In the genomic region with DNA sequence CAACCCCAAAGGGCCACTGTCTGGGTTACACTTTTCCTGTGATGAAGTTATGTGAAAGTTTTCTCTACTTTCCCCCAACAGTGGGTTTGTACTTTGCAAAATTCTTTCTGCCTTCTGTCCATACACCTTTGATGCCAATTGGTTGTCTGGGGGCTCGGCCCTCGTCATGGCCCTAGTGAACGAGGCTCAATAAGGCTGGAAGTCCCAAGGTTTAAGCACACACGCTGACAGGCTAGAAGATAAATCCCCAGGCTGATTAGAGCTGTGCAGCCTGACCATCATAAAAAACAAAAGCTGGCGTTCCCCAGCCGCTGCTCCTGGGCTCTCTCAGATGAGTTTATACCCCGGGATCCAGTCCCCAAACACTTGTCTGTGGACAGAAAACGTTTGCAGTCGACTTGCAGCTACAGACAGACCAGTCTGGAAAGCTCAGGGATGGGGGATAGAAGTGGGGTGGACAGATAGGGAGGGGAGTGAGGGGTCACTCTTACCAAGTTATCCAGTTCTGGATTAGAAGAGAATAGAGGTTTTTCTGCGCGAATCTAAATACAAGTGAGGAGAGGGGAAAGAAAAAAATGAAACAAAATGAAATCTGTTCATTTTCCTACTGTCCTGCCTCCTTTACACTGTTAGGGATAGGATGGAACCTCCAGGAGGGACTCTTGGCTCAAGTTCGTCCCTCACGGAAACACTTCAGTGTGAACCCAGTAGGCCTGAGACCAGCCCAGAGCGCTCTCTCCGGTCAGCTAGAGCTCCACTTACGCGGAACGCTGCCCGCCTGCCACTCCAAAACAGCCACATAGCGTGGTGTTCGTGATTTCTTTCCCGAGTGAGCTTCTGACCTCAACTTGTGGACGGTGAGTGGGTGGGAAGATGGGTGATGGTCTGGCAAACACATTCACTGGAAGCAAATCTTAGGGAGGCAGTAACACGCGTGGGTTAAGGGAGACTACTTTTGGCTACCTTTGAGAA, we compare ENCODE assay signal across 8 mouse cellular contexts. TPM values are rescaled to one million over a fixed set of nuclear protein-coding genes. Genes with fewer than 3 reads are reported as not detected.
DNase-seq lines count a peak whose midpoint lies in the region; ATAC-seq and TF ChIP-seq lines count a peak whose summit lies in the region.

No protein-coding gene starts in this region.

- H3K27ac ChIP-seq in forebrain, embryonic 13.5 days, result no peak overlapping the region
- H3K27ac ChIP-seq in intestine, embryonic 15.5 days, result peak overlapping the region; percentile 78
- peak overlapping the region; percentile 44; the same call in 1 of the 2 replicates for H3K27ac ChIP-seq in midbrain, embryonic 11.5 days (ENCODE audit: low read depth, low read length)

- peaks cover 45% of the 10 kb centered on the region for H3K36me3 ChIP-seq in C2C12 (ENCODE audit: control insufficient read depth, insufficient read depth)
- no peaks in the 10 kb centered on the region for H3K36me3 ChIP-seq in forebrain, embryonic 13.5 days (ENCODE audit: poor library complexity, severe bottlenecking)
- no peaks in the 10 kb centered on the region for H3K36me3 ChIP-seq in intestine, embryonic 15.5 days
- no peaks in the 10 kb centered on the region for H3K36me3 ChIP-seq in midbrain, embryonic 11.5 days (ENCODE audit: control insufficient read depth, insufficient read depth, low read length)

- peak overlapping the region; percentile 49 for H3K9ac ChIP-seq in forebrain, embryonic 13.5 days
- H3K9ac ChIP-seq in intestine, embryonic 15.5 days, result peak overlapping the region; percentile 74
- H3K9ac ChIP-seq in midbrain, embryonic 11.5 days (ENCODE audit: low read length), result peak overlapping the region; percentile 82

- no peak overlapping the region for H3K4me3 ChIP-seq in C2C12 (ENCODE audit: insufficient read depth, poor library complexity, severe bottlenecking)
- H3K4me3 ChIP-seq in forebrain, embryonic 13.5 days, result peak overlapping the region; percentile 61
- H3K4me3 ChIP-seq in intestine, embryonic 15.5 days (replicated peaks), result peak overlapping the region; percentile 70
- H3K4me3 ChIP-seq in midbrain, embryonic 11.5 days (ENCODE audit: low read depth, low read length), result peak overlapping the region; percentile 66

- H3K4me2 ChIP-seq in forebrain, embryonic 13.5 days, result peak overlapping the region; percentile 85
- H3K4me2 ChIP-seq in intestine, embryonic 15.5 days (replicated peaks), result peak overlapping the region; percentile 80
- peak overlapping the region; percentile 95 for H3K4me2 ChIP-seq in midbrain, embryonic 11.5 days

- no peaks in the 10 kb centered on the region for H3K27me3 ChIP-seq in C2C12 (ENCODE audit: control insufficient read depth, insufficient read depth, insufficient read length)
- H3K27me3 ChIP-seq in forebrain, embryonic 13.5 days, result peaks cover 69% of the 10 kb centered on the region
- H3K27me3 ChIP-seq in intestine, embryonic 15.5 days (replicated peaks), result no peaks in the 10 kb centered on the region
- peaks cover 15% of the 10 kb centered on the region for H3K27me3 ChIP-seq in midbrain, embryonic 11.5 days (ENCODE audit: control insufficient read depth, insufficient read depth, low read length)

- peaks cover 50% of the 10 kb centered on the region for H3K79me3 ChIP-seq in C2C12 (ENCODE audit: low read depth)

- peak overlapping the region; percentile 19 for H3ac ChIP-seq in C2C12 (ENCODE audit: control insufficient read depth, insufficient read length, low read depth)

- ATAC-seq in forebrain, embryonic 13.5 days, result no peak
- ATAC-seq in intestine, embryonic 15.5 days, result 0 out of 2 replicates have a peak, but pooled peaks have one; percentile 18
- ATAC-seq in midbrain, embryonic 11.5 days (ENCODE audit: low FRiP score), result no peak

- TF ChIP-seq CTCF in C2C12 (IDR thresholded peaks at IDR 0.05; ENCODE audit: control insufficient read depth, insufficient read depth, insufficient read length), result no peak

- peaks cover 73% of the 10 kb centered on the region for H3K4me1 ChIP-seq in forebrain, embryonic 13.5 days
- H3K4me1 ChIP-seq in intestine, embryonic 15.5 days (replicated peaks), result no peaks in the 10 kb centered on the region
- peaks cover 61% of the 10 kb centered on the region for H3K4me1 ChIP-seq in midbrain, embryonic 11.5 days (ENCODE audit: control insufficient read depth, insufficient read depth, low read length)

- 14% methylated on average over 25 of the region's 25 CpGs for WGBS in forebrain, embryonic 13.5 days
- 15% methylated on average over 25 of the region's 25 CpGs for WGBS in intestine, embryonic 15.5 days
- 5% methylated on average over 25 of the region's 25 CpGs for WGBS in midbrain, embryonic 11.5 days

- peak; percentile 75 for DNase-seq in adipocyte (ENCODE audit: low spot score)
- peak; percentile 96 for DNase-seq in midbrain, embryonic 11.5 days (ENCODE audit: low spot score, missing footprints)
- no peak for DNase-seq in natural killer cell, adult 2 months (ENCODE audit: low spot score in 2 of 2)
- no peak for DNase-seq in right cerebral cortex, postnatal 14 days
- DNase-seq in layer of hippocampus, adult 8-10 months (ENCODE audit: low spot score in 2 of 2), result no peak

- H3K9me3 ChIP-seq in forebrain, embryonic 13.5 days (replicated peaks), result no peaks in the 10 kb centered on the region
- H3K9me3 ChIP-seq in intestine, embryonic 15.5 days, result no peaks in the 10 kb centered on the region
- H3K9me3 ChIP-seq in midbrain, embryonic 11.5 days (ENCODE audit: control insufficient read depth, low read length), result no peaks in the 10 kb centered on the region

- H3K79me2 ChIP-seq in C2C12 (ENCODE audit: control insufficient read depth, insufficient read depth), result peaks cover 86% of the 10 kb centered on the region

TF ChIP-seq in C2C12, 6 proteins besides CTCF, POLR2A, EP300 and RAD21:
- TF ChIP-seq FOSL1 (IDR thresholded peaks at IDR 0.05; ENCODE audit: insufficient read depth, low read length, poor library complexity, severe bottlenecking) (no peak), MAX (IDR thresholded peaks at IDR 0.05) (no peak), MYOD1 (IDR thresholded peaks at IDR 0.05; ENCODE audit: control insufficient read depth, insufficient read length, low read depth) (no peak), CEBPB (IDR thresholded peaks at IDR 0.05; ENCODE audit: low read depth) (no peak), MYOG (IDR thresholded peaks at IDR 0.05; ENCODE audit: control insufficient read depth, extremely low read depth, insufficient read length) (no peak), USF1 (IDR thresholded peaks at IDR 0.05; ENCODE audit: low read depth) (no peak)

RNA-seq across cellular contexts. Expression of gene Meis1, which starts 5.4 kb away (rescaled TPM):
- polyA plus RNA-seq in C2C12 (2012; fragmentation: generic; extraction: Trizol), result 6.8 TPM
- polyA plus RNA-seq in forebrain, embryonic 13.5 days (2015; fragmentation: Nextera tagmentation; extraction: Ambion mirVana), result 28.6 and 46.9 TPM in 2 replicates
- polyA plus RNA-seq in intestine, embryonic 15.5 days (2015; fragmentation: Nextera tagmentation; extraction: Ambion mirVana), result 106 and 112 TPM in 2 replicates
- polyA plus RNA-seq in midbrain, embryonic 11.5 days (2014; fragmentation: Nextera tagmentation; extraction: Ambion mirVana), result 39.4 and 39.6 TPM in 2 replicates
- total RNA-seq in layer of hippocampus, adult 8-10 months (2022), result 1 to 10 TPM; 2.2 to 3.0 (median 2.6) TPM

Comparison
In these comparisons a context has a peak if more than half of its experiments do, and no peak if none do; other contexts are left out.
1. DNase-seq: peak in adipocyte (single experiment) and midbrain, embryonic 11.5 days (single experiment); none in natural killer cell, adult 2 months (0 of 2), right cerebral cortex, postnatal 14 days (single experiment) and layer of hippocampus, adult 8-10 months (0 of 2).
2. Peak in every context shown above with its lines, with median percentiles within 50 percentile points of each other: H3K4me2 ChIP-seq and H3K9ac ChIP-seq.